Mouse (Mus musculus) adrenal gland, postnatal 0 days (tissue): ENCODE results near the gene Cd5. TPM values are rescaled to one million over a fixed set of nuclear protein-coding genes. Genes with fewer than 3 reads are reported as not detected.

Source experiments
- polyA plus RNA-seq: library from polyadenylated mRNA; unstranded; fragments of >200 nt; fragmentation: Nextera tagmentation; extraction: Ambion mirVana; gene quantifications from 2 replicates; pipeline ENCODE4 v1.2.1, GENCODE M21; 2015

The Cd5 gene
- 0.35 TPM in 1 of 2 replicates, not detected in the other for polyA plus RNA-seq

DNA sequence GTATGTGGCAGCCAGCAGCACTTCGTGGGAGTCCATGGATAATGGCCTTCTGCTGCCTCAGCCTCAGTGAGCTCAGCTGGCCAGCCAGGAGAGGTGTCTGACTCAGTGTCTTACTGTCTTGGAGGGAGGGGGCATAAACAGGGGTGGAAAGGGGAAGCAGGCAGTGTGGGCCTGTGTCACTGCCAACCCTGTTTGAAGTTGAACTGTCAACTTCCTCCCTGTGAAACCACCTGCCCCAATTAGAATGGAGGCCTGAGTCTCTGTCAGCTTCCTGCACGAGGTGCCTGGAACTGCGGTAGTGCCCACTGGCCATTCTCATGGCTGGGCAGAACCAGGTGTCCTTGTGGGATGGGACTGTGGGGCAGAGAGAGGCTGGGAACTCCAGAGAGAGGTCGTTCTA is at the start of gene Cd5:
Gene Cd5 (minus strand): TSS at position 192 of the 400 bp plus-strand sequence.

DNA sequence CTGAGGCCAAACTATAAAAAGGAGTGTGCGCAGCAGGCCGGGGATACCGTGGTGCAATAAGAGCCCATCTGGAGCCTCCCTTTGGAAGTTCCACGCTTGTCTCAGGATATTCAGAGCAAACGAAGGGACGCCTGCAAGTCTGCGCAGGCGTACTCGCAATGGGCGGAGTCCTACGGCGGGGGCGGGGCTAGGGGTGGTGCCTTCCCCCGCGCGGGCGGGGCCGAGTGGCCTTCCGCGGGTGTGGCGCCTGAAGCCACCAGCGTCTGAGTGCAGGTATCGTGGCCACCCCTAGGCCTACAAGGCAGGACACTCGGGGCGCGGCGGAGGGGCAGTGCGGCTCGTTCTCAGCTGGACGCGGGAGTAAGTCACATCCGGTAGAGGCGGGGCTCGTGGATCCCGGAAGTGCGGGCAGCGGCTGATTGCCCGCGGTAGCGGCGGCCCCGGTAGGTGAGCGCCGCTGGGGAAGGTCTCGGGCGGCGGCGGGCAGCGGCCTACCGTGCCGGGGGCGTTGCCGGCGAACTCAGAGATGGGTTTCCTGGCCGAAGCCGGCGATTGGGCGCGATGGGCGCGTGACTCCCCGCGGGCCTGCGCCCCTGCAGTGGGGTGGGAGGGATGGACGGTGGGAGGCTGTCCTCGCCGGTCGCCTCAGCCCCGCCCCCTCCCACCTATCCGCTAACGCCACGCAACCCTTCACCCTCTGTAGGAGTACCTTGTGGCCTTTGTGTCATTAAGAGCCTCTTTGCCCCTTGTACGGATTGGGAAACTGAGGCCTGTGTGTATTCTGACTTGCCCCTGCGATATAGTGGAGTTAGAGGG is 50.1 kb downstream of the Cd5 start, which contains the start of gene Vps37c:
Gene Vps37c (plus strand): TSS at position 199 of the 816 bp plus-strand sequence.

GRCm38 (mm10) chr19:10677915-10678771 is 60.7 kb downstream of the Cd5 start, which contains the start of gene Pga5:
Gene Pga5 (minus strand): TSS chr19:10678071.

Other genes starting within 250 kb of the Cd5 start
- 22.1 and 25.6 TPM in 2 replicates for gene Cpsf7, start 213.7 kb downstream of the Cd5 start, polyA plus RNA-seq
- gene Sdhaf2, start 212.9 kb downstream of the Cd5 start, polyA plus RNA-seq: 57.9 and 63.1 TPM in 2 replicates
- 32.8 and 45.4 TPM in 2 replicates for gene Tmem216, start 182.8 kb downstream of the Cd5 start, polyA plus RNA-seq
- 13.8 and 18.1 TPM in 2 replicates for gene Cyb561a3, start 161.8 kb downstream of the Cd5 start, polyA plus RNA-seq
- 22.6 and 28.9 TPM in 2 replicates for gene Tmem138, start 161.6 kb downstream of the Cd5 start, polyA plus RNA-seq
- gene Ddb1, start 133.7 kb downstream of the Cd5 start, polyA plus RNA-seq: 131 and 176 TPM in 2 replicates
- 15.3 and 15.4 TPM in 2 replicates for gene Tkfc, start 133.3 kb downstream of the Cd5 start, polyA plus RNA-seq
- gene Vwce, start 104.8 kb downstream of the Cd5 start, polyA plus RNA-seq: 0.79 and 1.2 TPM in 2 replicates
- 2.2 and 49.2 TPM in 2 replicates for gene Pga5, start 60.9 kb downstream of the Cd5 start, polyA plus RNA-seq
- gene Vps37c, start 50.3 kb downstream of the Cd5 start, polyA plus RNA-seq: 21.1 and 25.3 TPM in 2 replicates
- not detected in 2 replicates for gene Cd6, start 91.1 kb upstream of the Cd5 start, polyA plus RNA-seq
- 0.80 and 1.6 TPM in 2 replicates for gene Slc15a3, start 100.7 kb upstream of the Cd5 start, polyA plus RNA-seq
- gene Tmem132a, start 130.9 kb upstream of the Cd5 start, polyA plus RNA-seq: 25.0 and 26.9 TPM in 2 replicates
- 74.4 and 98.8 TPM in 2 replicates for gene Tmem109, start 143.0 kb upstream of the Cd5 start, polyA plus RNA-seq
- gene Prpf19, start 156.2 kb upstream of the Cd5 start, polyA plus RNA-seq: 26.1 and 41.2 TPM in 2 replicates
- gene Zp1, start 181.6 kb upstream of the Cd5 start, polyA plus RNA-seq: not detected in 2 replicates
- not detected in 2 replicates for gene Ptgdr2, start 198.2 kb upstream of the Cd5 start, polyA plus RNA-seq
- gene Ccdc86, start 210.3 kb upstream of the Cd5 start, polyA plus RNA-seq: 10.8 and 19.5 TPM in 2 replicates
- 21.2 and 34.7 TPM in 2 replicates for gene Ms4a10, start 235.7 kb upstream of the Cd5 start, polyA plus RNA-seq